Mouse (Mus musculus): ENCODE measurements around the gene Ctnnd1. TPM values are rescaled to one million over a fixed set of nuclear protein-coding genes. Genes with fewer than 3 reads are reported as not detected.

Gene Ctnnd1
- polyA plus RNA-seq, 1 experiment from 2014 or later = 37.5 TPM

DNA sequence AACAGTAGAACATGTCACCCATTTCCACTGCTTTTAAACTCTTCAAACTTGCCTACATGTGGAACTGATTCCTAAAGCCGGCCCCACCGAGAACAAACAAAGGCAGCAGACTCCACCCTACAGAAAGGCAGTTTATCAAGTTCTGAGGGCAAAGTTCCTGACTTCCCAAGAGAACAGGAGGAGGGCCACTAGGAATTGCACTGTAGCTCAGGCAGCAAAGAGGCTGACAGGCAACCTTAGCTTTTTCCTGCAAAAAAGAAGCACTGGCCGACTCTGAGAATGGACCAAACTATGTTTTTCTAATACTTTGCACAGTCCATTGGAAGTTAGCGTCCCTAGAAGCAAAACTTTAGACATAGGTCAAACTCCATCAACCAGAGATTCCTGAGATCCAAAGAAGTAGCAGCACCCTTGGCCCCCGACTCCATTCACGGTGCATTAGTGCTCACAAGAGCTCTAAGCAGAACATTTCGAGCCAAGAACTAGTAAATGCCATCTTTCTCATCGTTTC is 14.3 kb downstream of the Ctnnd1 start:
- Histone ChIP-seq H3K36me3 (ENCODE audit: control insufficient read depth, insufficient read depth, low read length) (no peaks in the 10 kb centered on the region), H3K27ac (ENCODE audit: low read depth, low read length) (peak overlapping the region; percentile 87), H3K27me3 (ENCODE audit: control insufficient read depth, insufficient read depth, low read length) (no peaks in the 10 kb centered on the region), H3K4me1 (ENCODE audit: control insufficient read depth, insufficient read depth, low read length) (peaks cover 30% of the 10 kb centered on the region), H3K4me2 (ENCODE audit: low read depth) (peak overlapping the region; percentile 26), H3K9ac (ENCODE audit: low read length) (peak overlapping the region; percentile 26; the same call in 1 of the 2 replicates), H3K4me3 (ENCODE audit: low read depth, low read length) (no peak overlapping the region), H3K9me3 (ENCODE audit: control insufficient read depth, low read length) (no peaks in the 10 kb centered on the region)
- ATAC-seq (ENCODE audit: insufficient read depth, low FRiP score, low TSS enrichment) (no peak), DNase-seq (ENCODE audit: low spot score) (peak; percentile 18)
- 12% methylated on average over 8 of the region's 8 CpGs for WGBS

- Histone ChIP-seq H3K27me3 (ENCODE audit: control insufficient read depth, insufficient read depth, low read length) (no peaks in the 10 kb centered on the region), H3K4me1 (ENCODE audit: control insufficient read depth, insufficient read depth, low read length) (peaks cover 30% of the 10 kb centered on the region), H3K4me3 (ENCODE audit: low read depth, low read length) (no peak overlapping the region), H3K27ac (ENCODE audit: low read depth, low read length) (peak overlapping the region; percentile 87), H3K9ac (ENCODE audit: low read length) (peak overlapping the region; percentile 9; the same call in 1 of the 2 replicates), H3K4me2 (ENCODE audit: low read depth) (0 out of 2 replicates have a peak overlapping the region, but pooled peaks have one; percentile 3), H3K9me3 (ENCODE audit: control insufficient read depth, low read length) (no peaks in the 10 kb centered on the region), H3K36me3 (ENCODE audit: control insufficient read depth, insufficient read depth, low read length) (no peaks in the 10 kb centered on the region)
- 5% methylated on average over 2 of the region's 2 CpGs for WGBS
- peak; percentile 74 for DNase-seq (ENCODE audit: low spot score)
- peak; percentile 85 for ATAC-seq (ENCODE audit: insufficient read depth, low FRiP score, low TSS enrichment)
Observed at GRCm38 (mm10) chr2:84635611-84636010, 15.0 kb downstream of the Ctnnd1 start.

- ATAC-seq (ENCODE audit: insufficient read depth, low FRiP score, low TSS enrichment) (no peak), DNase-seq (ENCODE audit: low spot score) (peak; percentile 24)
- H3K4me2 ChIP-seq (ENCODE audit: low read depth) = no peak overlapping the region
- H3K4me3 ChIP-seq (ENCODE audit: low read depth, low read length) = no peak overlapping the region
- 40% methylated on average over 4 of the region's 4 CpGs for WGBS
- no peak overlapping the region for H3K9ac ChIP-seq (ENCODE audit: low read length)
- peak overlapping the region; percentile 87 for H3K27ac ChIP-seq (ENCODE audit: low read depth, low read length)
- no peaks in the 10 kb centered on the region for H3K9me3 ChIP-seq (ENCODE audit: control insufficient read depth, low read length)
- peaks cover 30% of the 10 kb centered on the region for H3K4me1 ChIP-seq (ENCODE audit: control insufficient read depth, insufficient read depth, low read length)
- no peaks in the 10 kb centered on the region for H3K27me3 ChIP-seq (ENCODE audit: control insufficient read depth, insufficient read depth, low read length)
- H3K36me3 ChIP-seq (ENCODE audit: control insufficient read depth, insufficient read depth, low read length) = no peaks in the 10 kb centered on the region
Observed at GRCm38 (mm10) chr2:84634934-84635482, 15.6 kb downstream of the Ctnnd1 start.

DNA sequence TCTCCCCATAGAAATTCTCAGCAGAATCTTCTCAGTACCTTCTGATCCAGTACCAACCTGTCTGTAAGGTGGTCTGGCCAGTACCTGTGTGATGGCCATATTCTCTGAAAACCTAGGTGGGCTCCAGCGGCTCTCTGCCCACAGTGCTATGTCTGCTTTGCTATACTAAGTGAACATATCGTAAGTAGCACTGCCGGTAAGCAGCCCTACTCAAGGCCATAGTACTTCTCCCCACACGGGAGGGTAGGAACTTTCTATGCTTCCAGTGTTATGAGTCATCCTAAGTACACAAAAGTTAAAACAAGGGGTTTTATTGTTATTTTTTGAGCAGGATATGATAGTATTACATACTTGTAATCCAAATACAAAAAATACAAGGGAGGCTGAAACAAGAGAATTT is 16.6 kb downstream of the Ctnnd1 start:
- WGBS = 79% methylated on average over 4 of the region's 4 CpGs
- Histone ChIP-seq H3K9me3 (ENCODE audit: control insufficient read depth, low read length) (no peaks in the 10 kb centered on the region), H3K9ac (ENCODE audit: low read length) (no peak overlapping the region), H3K27ac (ENCODE audit: low read depth, low read length) (no peak overlapping the region), H3K36me3 (ENCODE audit: control insufficient read depth, insufficient read depth, low read length) (no peaks in the 10 kb centered on the region), H3K27me3 (ENCODE audit: control insufficient read depth, insufficient read depth, low read length) (no peaks in the 10 kb centered on the region), H3K4me1 (ENCODE audit: control insufficient read depth, insufficient read depth, low read length) (peaks cover 30% of the 10 kb centered on the region), H3K4me2 (ENCODE audit: low read depth) (no peak overlapping the region), H3K4me3 (ENCODE audit: low read depth, low read length) (no peak overlapping the region)
- ATAC-seq (ENCODE audit: insufficient read depth, low FRiP score, low TSS enrichment) = no peak
- DNase-seq (ENCODE audit: low spot score) = no peak

DNA sequence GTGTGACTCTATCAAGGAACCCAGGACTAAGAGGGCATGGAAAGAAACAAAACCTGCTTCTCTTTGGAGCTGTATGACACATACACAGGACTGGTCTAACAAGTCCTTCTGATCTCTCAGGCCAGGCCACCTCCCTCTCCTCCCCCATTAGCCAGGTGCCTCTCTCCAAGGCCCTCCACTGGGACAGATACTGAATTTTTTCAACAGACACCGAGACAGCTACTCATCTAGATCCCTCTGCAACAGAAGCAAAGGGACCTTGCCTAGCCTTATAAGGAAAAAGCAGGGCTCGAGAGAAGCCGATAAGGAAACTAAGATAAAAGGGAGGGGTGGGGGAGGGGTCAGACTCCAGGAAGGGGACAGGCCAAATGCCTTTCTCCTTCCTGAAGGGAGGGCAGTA is 17.6 kb downstream of the Ctnnd1 start:
- no peaks in the 10 kb centered on the region for H3K9me3 ChIP-seq (ENCODE audit: control insufficient read depth, low read length)
- H3K9ac ChIP-seq (ENCODE audit: low read length) = no peak overlapping the region
- H3K36me3 ChIP-seq (ENCODE audit: control insufficient read depth, insufficient read depth, low read length) = no peaks in the 10 kb centered on the region
- no peak for ATAC-seq (ENCODE audit: insufficient read depth, low FRiP score, low TSS enrichment)
- peak; percentile 14 for DNase-seq (ENCODE audit: low spot score)
- H3K27ac ChIP-seq (ENCODE audit: low read depth, low read length) = no peak overlapping the region
- H3K4me3 ChIP-seq (ENCODE audit: low read depth, low read length) = no peak overlapping the region
- H3K4me1 ChIP-seq (ENCODE audit: control insufficient read depth, insufficient read depth, low read length) = peaks cover 30% of the 10 kb centered on the region
- no peak overlapping the region for H3K4me2 ChIP-seq (ENCODE audit: low read depth)
- 4% methylated on average over 3 of the region's 3 CpGs for WGBS
- no peaks in the 10 kb centered on the region for H3K27me3 ChIP-seq (ENCODE audit: control insufficient read depth, insufficient read depth, low read length)

- ATAC-seq (ENCODE audit: insufficient read depth, low FRiP score, low TSS enrichment) (no peak), DNase-seq (ENCODE audit: low spot score) (no peak)
- H3K4me1 ChIP-seq (ENCODE audit: control insufficient read depth, insufficient read depth, low read length) = peaks cover 23% of the 10 kb centered on the region
- no peaks in the 10 kb centered on the region for H3K9me3 ChIP-seq (ENCODE audit: control insufficient read depth, low read length)
- no peak overlapping the region for H3K27ac ChIP-seq (ENCODE audit: low read depth, low read length)
- 100% methylated on average over 1 of the region's 1 CpGs for WGBS
- no peak overlapping the region for H3K4me2 ChIP-seq (ENCODE audit: low read depth)
- no peaks in the 10 kb centered on the region for H3K27me3 ChIP-seq (ENCODE audit: control insufficient read depth, insufficient read depth, low read length)
- H3K36me3 ChIP-seq (ENCODE audit: control insufficient read depth, insufficient read depth, low read length) = no peaks in the 10 kb centered on the region
- no peak overlapping the region for H3K4me3 ChIP-seq (ENCODE audit: low read depth, low read length)
- no peak overlapping the region for H3K9ac ChIP-seq (ENCODE audit: low read length)
Observed at GRCm38 (mm10) chr2:84632001-84632400, 18.6 kb downstream of the Ctnnd1 start.

GRCm38 (mm10) chr2:84627036-84627435 is 23.5 kb downstream of the Ctnnd1 start:
- DNase-seq (ENCODE audit: low spot score) (no peak), ATAC-seq (ENCODE audit: insufficient read depth, low FRiP score, low TSS enrichment) (no peak)
- no peak overlapping the region for H3K4me3 ChIP-seq (ENCODE audit: low read depth, low read length)
- 50% methylated on average over 3 of the region's 3 CpGs for WGBS
- H3K27ac ChIP-seq (ENCODE audit: low read depth, low read length) = no peak overlapping the region
- H3K4me2 ChIP-seq (ENCODE audit: low read depth) = no peak overlapping the region
- H3K4me1 ChIP-seq (ENCODE audit: control insufficient read depth, insufficient read depth, low read length) = no peaks in the 10 kb centered on the region
- no peaks in the 10 kb centered on the region for H3K9me3 ChIP-seq (ENCODE audit: control insufficient read depth, low read length)
- no peaks in the 10 kb centered on the region for H3K27me3 ChIP-seq (ENCODE audit: control insufficient read depth, insufficient read depth, low read length)
- no peak overlapping the region for H3K9ac ChIP-seq (ENCODE audit: low read length)
- H3K36me3 ChIP-seq (ENCODE audit: control insufficient read depth, insufficient read depth, low read length) = no peaks in the 10 kb centered on the region

GRCm38 (mm10) chr2:84626366-84626975 is 24.1 kb downstream of the Ctnnd1 start:
- DNase-seq (ENCODE audit: low spot score) = no peak
- Histone ChIP-seq H3K27me3 (ENCODE audit: control insufficient read depth, insufficient read depth, low read length) (no peaks in the 10 kb centered on the region), H3K4me3 (ENCODE audit: low read depth, low read length) (no peak overlapping the region), H3K4me1 (ENCODE audit: control insufficient read depth, insufficient read depth, low read length) (no peaks in the 10 kb centered on the region), H3K9me3 (ENCODE audit: control insufficient read depth, low read length) (no peaks in the 10 kb centered on the region), H3K9ac (ENCODE audit: low read length) (no peak overlapping the region), H3K27ac (ENCODE audit: low read depth, low read length) (no peak overlapping the region), H3K4me2 (ENCODE audit: low read depth) (no peak overlapping the region), H3K36me3 (ENCODE audit: control insufficient read depth, insufficient read depth, low read length) (no peaks in the 10 kb centered on the region)
- no peak for ATAC-seq (ENCODE audit: insufficient read depth, low FRiP score, low TSS enrichment)
- 70% methylated on average over 7 of the region's 7 CpGs for WGBS

- ATAC-seq (ENCODE audit: insufficient read depth, low FRiP score, low TSS enrichment) (no peak), DNase-seq (ENCODE audit: low spot score) (no peak)
- Histone ChIP-seq H3K9ac (ENCODE audit: low read length) (no peak overlapping the region), H3K4me3 (ENCODE audit: low read depth, low read length) (no peak overlapping the region), H3K4me1 (ENCODE audit: control insufficient read depth, insufficient read depth, low read length) (no peaks in the 10 kb centered on the region), H3K36me3 (ENCODE audit: control insufficient read depth, insufficient read depth, low read length) (peaks cover 4% of the 10 kb centered on the region), H3K9me3 (ENCODE audit: control insufficient read depth, low read length) (no peaks in the 10 kb centered on the region), H3K27me3 (ENCODE audit: control insufficient read depth, insufficient read depth, low read length) (no peaks in the 10 kb centered on the region), H3K27ac (ENCODE audit: low read depth, low read length) (no peak overlapping the region), H3K4me2 (ENCODE audit: low read depth) (no peak overlapping the region)
- 95% methylated on average over 17 of the region's 17 CpGs for WGBS
Observed at GRCm38 (mm10) chr2:84624201-84624600, 26.4 kb downstream of the Ctnnd1 start.

Measured in neural tube, embryonic 11.5 days (tissue).